Comparison of ENCODE assay signal across 8 mouse cellular contexts in the genomic region with DNA sequence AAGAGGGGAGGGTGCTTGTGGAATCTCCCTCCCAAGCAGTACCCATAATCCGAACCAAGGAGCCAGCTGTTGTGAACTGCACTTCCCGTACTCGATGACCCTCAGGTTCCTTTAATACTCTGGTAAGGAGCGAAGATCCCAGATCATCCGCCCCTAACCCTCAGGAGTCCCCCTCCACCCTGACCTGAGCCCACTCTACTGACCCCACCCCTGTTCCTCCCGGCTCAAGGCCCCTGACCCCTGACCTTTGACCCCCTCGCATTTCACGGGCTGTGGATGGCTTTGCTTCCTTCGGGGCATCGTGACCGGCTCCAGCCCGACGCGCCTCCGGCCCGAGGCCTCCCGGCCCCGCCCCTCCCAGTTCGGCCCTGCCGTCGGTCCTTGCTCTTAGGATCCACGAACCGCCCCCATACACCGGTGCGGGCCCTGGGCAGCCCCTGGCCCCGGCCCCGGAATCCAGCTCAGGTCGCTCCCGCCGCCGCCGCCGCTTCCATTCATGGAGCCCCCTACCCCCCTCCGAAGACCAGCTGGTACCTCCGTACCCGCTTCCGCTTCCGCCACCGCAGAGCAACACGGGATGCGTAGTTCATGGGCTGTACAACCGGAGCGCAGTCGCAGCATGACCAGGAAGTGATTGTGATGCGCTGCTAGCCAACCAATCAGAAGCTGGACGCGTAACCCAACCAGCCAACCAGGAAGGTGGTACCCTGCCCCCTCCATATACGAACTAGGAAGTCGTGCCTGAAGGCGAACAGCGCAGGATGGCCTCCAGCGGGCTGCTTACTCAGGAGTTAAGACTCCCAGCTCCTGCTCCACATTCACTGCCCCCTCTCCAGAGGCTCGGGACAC. TPM values are rescaled to one million over a fixed set of nuclear protein-coding genes. Genes with fewer than 3 reads are reported as not detected.
DNase-seq lines count a peak whose midpoint lies in the region; ATAC-seq lines count a peak whose summit lies in the region.

A gene (minus strand): TSS at position 562 of the 849 bp plus-strand sequence.

- H3K27ac ChIP-seq in lung, embryonic 16.5 days (ENCODE audit: low read length): peak within 1 kb of the TSS; percentile 83

- peak; percentile 100 for DNase-seq in MEL-GATA-1-ER (ENCODE audit: extremely low read depth, low read depth)
- peak; percentile 94 for DNase-seq in cerebellum, adult 8-10 months
- peak; percentile 99 for DNase-seq in forelimb bud, embryonic 11.5 days (ENCODE audit: low read depth, low spot score)
- DNase-seq in layer of hippocampus, adult 9-10 months (ENCODE audit: low spot score): peak; percentile 94
- DNase-seq in ovary, postnatal 10 days (ENCODE audit: low spot score): peak; percentile 80
- peak; percentile 91 to 96 for DNase-seq in thymus, postnatal 10 days (ENCODE audit: low spot score in 2 of 2)

- peaks cover 4% of the 10 kb centered on the region for H3K9me3 ChIP-seq in lung, embryonic 16.5 days (ENCODE audit: control insufficient read depth, low read length)

- peak; percentile 99 for ATAC-seq in hematopoietic stem cell, adult 5-6 weeks (replicated peaks in 1 of 2; ENCODE audit: insufficient read depth in 1 of 2, low FRiP score in 2 of 2, low TSS enrichment in 1 of 2, low read depth in 1 of 2, poor library complexity in 2 of 2, severe bottlenecking in 2 of 2)
- peak; percentile 98 for ATAC-seq in lung, embryonic 16.5 days (ENCODE audit: low read depth)

- H3K9ac ChIP-seq in lung, embryonic 16.5 days (ENCODE audit: low read length): peak within 1 kb of the TSS; percentile 91

- H3K27me3 ChIP-seq in lung, embryonic 16.5 days (ENCODE audit: control insufficient read depth, insufficient read depth, low read depth, low read length): no peaks in the 10 kb centered on the region

- peak within 1 kb of the TSS; percentile 80 for H3K4me3 ChIP-seq in lung, embryonic 16.5 days (ENCODE audit: low read length)

- H3K4me2 ChIP-seq in lung, embryonic 16.5 days (ENCODE audit: low read depth, low read length): peak within 1 kb of the TSS; percentile 81

- H3K36me3 ChIP-seq in lung, embryonic 16.5 days (ENCODE audit: control insufficient read depth, insufficient read depth, low read length): peaks cover 59% of the 10 kb centered on the region

- under 1% methylated on average over 52 of the region's 53 CpGs for whole genome bisulfite sequencing in lung, embryonic 16.5 days

- peaks cover 11% of the 10 kb centered on the region for H3K4me1 ChIP-seq in lung, embryonic 16.5 days (replicated peaks; ENCODE audit: control insufficient read depth, insufficient read depth, low read length)

RNA-seq across cellular contexts. Expression of the gene that starts here (rescaled TPM):
- 5.8 and 11.3 TPM in 2 replicates for total RNA-seq in hematopoietic stem cell, adult 5-6 weeks (2017)
- 5.8 and 6.6 TPM in 2 replicates for polyA plus RNA-seq in lung, embryonic 16.5 days (2015; fragmentation: Nextera tagmentation; extraction: Ambion mirVana)

Comparison
In these comparisons a context has a peak if more than half of its experiments do, and no peak if none do; other contexts are left out.
1. Peak in every context shown above with its lines: DNase-seq, ATAC-seq, H3K4me3 ChIP-seq and H3K27ac ChIP-seq.